Mouse (Mus musculus): ENCODE data around the gene Ddit4.

GRCm38 (mm10) chr10:59982379-59982873 lies 30.8 kb upstream of the Ddit4 start:
- TF ChIP-seq POLR2A (IDR thresholded peaks at IDR 0.05; ENCODE audit: insufficient read length, low read depth), result no peak
- TF ChIP-seq TCF3 (IDR thresholded peaks at IDR 0.05; ENCODE audit: insufficient read length, low read depth), result no peak
- TF ChIP-seq E2F4 (IDR thresholded peaks at IDR 0.05; ENCODE audit: insufficient read depth), result no peak
- peak; percentile 70 for TF ChIP-seq POLR2AphosphoS2 (IDR thresholded peaks at IDR 0.05; ENCODE audit: insufficient read length, low read depth)
- TF ChIP-seq TCF12 (IDR thresholded peaks at IDR 0.05; ENCODE audit: insufficient read depth, poor library complexity, severe bottlenecking), result no peak
- no peak for TF ChIP-seq REST (IDR thresholded peaks at IDR 0.05; ENCODE audit: insufficient read depth, insufficient read length)
